Mouse (Mus musculus): ENCODE data around the gene C1qtnf4.
"Not testable (repeated sequence)": the region's sequence is repeated elsewhere in the genome, so short reads cannot be mapped to it uniquely, and the experiment has no call there.

C1qtnf4 gene

GRCm38 (mm10) chr2:90881824-90882223 is 3.8 kb upstream of the C1qtnf4 start:
- in situ Hi-C loops (cut with MboI, MseI) = no loop called here

- in situ Hi-C loops (cut with MboI, MseI) = no loop called here
Measured at GRCm38 (mm10) chr2:90886436-90886835, 776 bp downstream of the C1qtnf4 start.

GRCm38 (mm10) chr2:90887627-90888026 is 2.0 kb downstream of the C1qtnf4 start:
- in situ Hi-C loops (cut with MboI, MseI) = no loop called here

GRCm38 (mm10) chr2:90889550-90890548 is 4.2 kb downstream of the C1qtnf4 start:
- in situ Hi-C loops (cut with MboI, MseI) = no loop called here

GRCm38 (mm10) chr2:90893673-90894298 is 8.1 kb downstream of the C1qtnf4 start:
- in situ Hi-C loops (cut with MboI, MseI) = no loop called here

- in situ Hi-C loops (cut with MboI, MseI) = not testable (repeated sequence)
Measured at GRCm38 (mm10) chr2:90894299-90894677, 8.6 kb downstream of the C1qtnf4 start.

- in situ Hi-C loops (cut with MboI, MseI) = no loop called here
Measured at GRCm38 (mm10) chr2:90903398-90903797, 17.7 kb downstream of the C1qtnf4 start.

- in situ Hi-C loops (cut with MboI, MseI) = no loop called here
Measured at GRCm38 (mm10) chr2:90904076-90904855, 18.6 kb downstream of the C1qtnf4 start, which contains the start of the genes Kbtbd4 and Ndufs3. Kbtbd4 (plus strand) TSS chr2:90904740. Ndufs3 (minus strand) TSS chr2:90904827.

GRCm38 (mm10) chr2:90904856-90905224 is 19.2 kb downstream of the C1qtnf4 start:
- in situ Hi-C loops (cut with MboI, MseI) = no loop called here

GRCm38 (mm10) chr2:90906721-90907120 is 21.1 kb downstream of the C1qtnf4 start:
- in situ Hi-C loops (cut with MboI, MseI) = no loop called here

- in situ Hi-C loops (cut with MboI, MseI) = no loop called here
Measured at GRCm38 (mm10) chr2:90910861-90911260, 25.2 kb downstream of the C1qtnf4 start.

- in situ Hi-C loops (cut with MboI, MseI) = no loop called here
Measured at GRCm38 (mm10) chr2:90911668-90912067, 26.0 kb downstream of the C1qtnf4 start.

GRCm38 (mm10) chr2:90913671-90914070 is 28.0 kb downstream of the C1qtnf4 start:
- in situ Hi-C loops (cut with MboI, MseI) = no loop called here

GRCm38 (mm10) chr2:90915516-90915915 is 29.9 kb downstream of the C1qtnf4 start:
- in situ Hi-C loops (cut with MboI, MseI) = no loop called here

- in situ Hi-C loops (cut with MboI, MseI) = no loop called here
Measured at GRCm38 (mm10) chr2:90916560-90917232, 31.0 kb downstream of the C1qtnf4 start.

GRCm38 (mm10) chr2:90917233-90917998 is 31.8 kb downstream of the C1qtnf4 start:
- in situ Hi-C loops (cut with MboI, MseI) = no loop called here

GRCm38 (mm10) chr2:90917999-90918698 is 32.5 kb downstream of the C1qtnf4 start:
- in situ Hi-C loops (cut with MboI, MseI) = no loop called here

- in situ Hi-C loops (cut with MboI, MseI) = no loop called here
Measured at GRCm38 (mm10) chr2:90921178-90921577, 35.5 kb downstream of the C1qtnf4 start.

- in situ Hi-C loops (cut with MboI, MseI) = no loop called here
Measured at GRCm38 (mm10) chr2:90922636-90923035, 37.0 kb downstream of the C1qtnf4 start.

- in situ Hi-C loops (cut with MboI, MseI) = loop anchor here (25.0 kb wide), 1 partner anchor 1034 kb away; no protein-coding TSS in a partner anchor
Measured at GRCm38 (mm10) chr2:90928566-90928965, 42.9 kb downstream of the C1qtnf4 start.

Data from regulatory T cell (primary cell).